Comparison of ENCODE assay signal across 17 mouse cellular contexts in genomic region chr13:72419532-72419931, GRCm38 (mm10).
DNase-seq lines count a peak whose midpoint lies in the region; ATAC-seq and TF ChIP-seq lines count a peak whose summit lies in the region.
"Had no signal": no experiment of that assay in that cellular context is flagged by ENCODE, and none has a peak within 500 bp of the region (broad histone marks: within the 10 kb centered on the region; RNA-seq: fewer than 3 reads in every experiment).

No protein-coding gene starts in this region.

- WGBS in lung, embryonic 14.5 days, result 47% methylated on average over 4 of the region's 4 CpGs
- WGBS in heart, embryonic 11.5 days (ENCODE audit: insufficient replicate concordance), result 48% methylated on average over 4 of the region's 4 CpGs
- WGBS in heart, postnatal 0 days, result 28% methylated on average over 4 of the region's 4 CpGs

- no peaks in the 10 kb centered on the region for H3K4me1 ChIP-seq in lung, embryonic 14.5 days (ENCODE audit: insufficient read depth)
- no peaks in the 10 kb centered on the region for H3K4me1 ChIP-seq in heart, embryonic 11.5 days (ENCODE audit: control insufficient read depth, insufficient read depth, low read length)
- no peaks in the 10 kb centered on the region for H3K4me1 ChIP-seq in heart, postnatal 0 days (ENCODE audit: control insufficient read depth, insufficient read depth)
- H3K4me1 ChIP-seq: forebrain, embryonic 12.5 days; hindbrain, embryonic 15.5 days; intestine, embryonic 15.5 days; liver, embryonic 15.5 days had no signal

- no peak overlapping the region for H3K4me2 ChIP-seq in lung, embryonic 14.5 days
- H3K4me2 ChIP-seq in heart, embryonic 11.5 days, result no peak overlapping the region
- no peak overlapping the region for H3K4me2 ChIP-seq in heart, postnatal 0 days (ENCODE audit: low read depth, low read length)
- H3K4me2 ChIP-seq: forebrain, embryonic 12.5 days; hindbrain, embryonic 15.5 days; intestine, embryonic 15.5 days; liver, embryonic 15.5 days had no signal

- TF ChIP-seq CTCF in lung, embryonic 14.5 days (IDR thresholded peaks at IDR 0.05; ENCODE audit: low read depth), result no peak
- TF ChIP-seq CTCF in heart, postnatal 0 days (IDR thresholded peaks at IDR 0.05; ENCODE audit: low read depth), result no peak

- H3K9ac ChIP-seq in lung, embryonic 14.5 days, result no peak overlapping the region
- no peak overlapping the region for H3K9ac ChIP-seq in heart, embryonic 11.5 days (ENCODE audit: low read depth, low read length)
- H3K9ac ChIP-seq in heart, postnatal 0 days (replicated peaks; ENCODE audit: low read depth, low read length), result no peak overlapping the region
- H3K9ac ChIP-seq: forebrain, embryonic 12.5 days; hindbrain, embryonic 15.5 days; intestine, embryonic 15.5 days; liver, embryonic 15.5 days had no signal

- no peak overlapping the region for H3K4me3 ChIP-seq in lung, embryonic 14.5 days (ENCODE audit: low read depth, low read length)
- no peak overlapping the region for H3K4me3 ChIP-seq in heart, embryonic 11.5 days (ENCODE audit: low read depth, low read length)
- H3K4me3 ChIP-seq in heart, postnatal 0 days (ENCODE audit: low read depth, low read length), result no peak overlapping the region
- H3K4me3 ChIP-seq: forebrain, embryonic 12.5 days; hindbrain, embryonic 15.5 days; intestine, embryonic 15.5 days; liver, embryonic 15.5 days; midbrain, embryonic 10.5 days had no signal

- peak; percentile 8 for DNase-seq in lung, embryonic 14.5 days
- DNase-seq in lung, postnatal 14 days, result no peak
- DNase-seq in heart, postnatal 0 days (ENCODE audit: low spot score), result peak; percentile 55
- DNase-seq in lung, postnatal 4 days, result peak; percentile 4 to 33
- no peak for DNase-seq in kidney, adult 11 months
- no peak for DNase-seq in adrenal gland, postnatal 14 days
- DNase-seq: adrenal gland, adult 2 months; cerebellum, adult 9-10 months; gastrocnemius, postnatal 10 days; layer of hippocampus, postnatal 36 days; thymus, postnatal 25 days had no signal

- TF ChIP-seq EP300 in heart, postnatal 0 days (IDR thresholded peaks at IDR 0.05; ENCODE audit: low read depth), result peak; percentile 67; the same call in 1 of the 2 replicates

- peak; percentile 28; the same call in 1 of the 2 replicates for ATAC-seq in lung, embryonic 14.5 days (ENCODE audit: insufficient read depth)
- ATAC-seq in heart, embryonic 11.5 days (replicated peaks; ENCODE audit: insufficient number of reproducible peaks, low FRiP score, low TSS enrichment), result peak; percentile 55
- peak; percentile 89 for ATAC-seq in heart, postnatal 0 days (ENCODE audit: insufficient read depth, low read depth)
- ATAC-seq: intestine, embryonic 15.5 days had no signal

- H3K27me3 ChIP-seq in lung, embryonic 14.5 days (ENCODE audit: insufficient read depth, low read length), result no peaks in the 10 kb centered on the region
- no peaks in the 10 kb centered on the region for H3K27me3 ChIP-seq in heart, embryonic 11.5 days (ENCODE audit: control insufficient read depth, insufficient read depth, low read length)
- 0 out of 2 replicates have a peak, but pooled peaks cover 6% of the 10 kb centered on the region for H3K27me3 ChIP-seq in heart, postnatal 0 days (ENCODE audit: control insufficient read depth, insufficient read depth, low read length)
- H3K27me3 ChIP-seq: hindbrain, embryonic 15.5 days; intestine, embryonic 15.5 days; liver, embryonic 15.5 days had no signal

- H3K36me3 ChIP-seq in lung, embryonic 14.5 days (ENCODE audit: insufficient read depth), result no peaks in the 10 kb centered on the region
- no peaks in the 10 kb centered on the region for H3K36me3 ChIP-seq in heart, embryonic 11.5 days (ENCODE audit: control insufficient read depth, insufficient read depth, low read length)
- H3K36me3 ChIP-seq in heart, postnatal 0 days (replicated peaks; ENCODE audit: control insufficient read depth, insufficient read depth, low read length), result no peaks in the 10 kb centered on the region
- H3K36me3 ChIP-seq: forebrain, embryonic 12.5 days; hindbrain, embryonic 15.5 days; intestine, embryonic 15.5 days; liver, embryonic 15.5 days; midbrain, embryonic 10.5 days had no signal

- H3K27ac ChIP-seq in lung, embryonic 14.5 days (ENCODE audit: low read depth), result no peak overlapping the region
- peak overlapping the region; percentile 70 for H3K27ac ChIP-seq in heart, embryonic 11.5 days (ENCODE audit: low read depth, low read length)
- H3K27ac ChIP-seq in heart, postnatal 0 days (ENCODE audit: low read depth), result peak overlapping the region; percentile 30; the same call in 1 of the 2 replicates
- H3K27ac ChIP-seq: forebrain, embryonic 12.5 days; hindbrain, embryonic 15.5 days; intestine, embryonic 15.5 days; liver, embryonic 15.5 days; midbrain, embryonic 10.5 days had no signal

- no peaks in the 10 kb centered on the region for H3K9me3 ChIP-seq in lung, embryonic 14.5 days (ENCODE audit: low read depth, low read length)
- H3K9me3 ChIP-seq in heart, embryonic 11.5 days (replicated peaks; ENCODE audit: control insufficient read depth, low read length), result no peaks in the 10 kb centered on the region
- H3K9me3 ChIP-seq in heart, postnatal 0 days (replicated peaks; ENCODE audit: control insufficient read depth, low read length), result no peaks in the 10 kb centered on the region
- H3K9me3 ChIP-seq: forebrain, embryonic 12.5 days; hindbrain, embryonic 15.5 days; intestine, embryonic 15.5 days; liver, embryonic 15.5 days; midbrain, embryonic 10.5 days had no signal

Comparison
In these comparisons a context has a peak if more than half of its experiments do, and no peak if none do; other contexts are left out.
1. DNase-seq: peak in lung, embryonic 14.5 days (single experiment), heart, postnatal 0 days (single experiment) and lung, postnatal 4 days (2 of 2); none in lung, postnatal 14 days (single experiment), kidney, adult 11 months (single experiment) and adrenal gland, postnatal 14 days (single experiment).
2. ATAC-seq: peak in every context shown above with its lines; median percentile 89 in heart, postnatal 0 days; 55 in heart, embryonic 11.5 days; 28 in lung, embryonic 14.5 days.